Mouse (Mus musculus) CH12.LX (cell line): ENCODE results near the gene Acss1. TPM values are rescaled to one million over a fixed set of nuclear protein-coding genes. Genes with fewer than 3 reads are reported as not detected.

Experiments used
- DNase-seq: peaks from one replicate; pipeline ENCODE4 v3.0.0-alpha.2; 2013; ENCODE audit errors: extremely low read depth
- H3K27ac ChIP-seq: 2 replicates; pipeline ENCODE4 v1.5.1; 2012; ENCODE audit warnings: low read depth, mild to moderate bottlenecking, control low read depth, moderate library complexity; ENCODE audit not compliant: insufficient read depth
- H3K27me3 ChIP-seq: replicated peaks from 2 replicates; pipeline ENCODE3; 2012; ENCODE audit warnings: inconsistent platforms
- H3K36me3 ChIP-seq, 2 experiments: replicated peaks in 1 of 2; 2 replicates each; pipeline versions ENCODE3 to v1.6.1; 2012; ENCODE audit warnings: inconsistent platforms in 1 of 2, low read length in 1 of 2, mild to moderate bottlenecking in 1 of 2, mixed read lengths in 1 of 2, moderate library complexity in 1 of 2; ENCODE audit not compliant: control insufficient read depth in 1 of 2, insufficient read depth in 1 of 2
- H3K4me1 ChIP-seq, 2 experiments: 2 replicates each; pipeline ENCODE4 v1.6.1; 2012; ENCODE audit warnings: inconsistent platforms in 1 of 2, moderate library complexity in 1 of 2; ENCODE audit not compliant: insufficient read depth in 2 of 2, control insufficient read depth in 1 of 2
- H3K4me2 ChIP-seq: 2 replicates; pipeline ENCODE4 v1.6.1; 2012; ENCODE audit warnings: low read depth, mild to moderate bottlenecking, control low read depth; ENCODE audit not compliant: poor library complexity, insufficient read depth, severe bottlenecking
- H3K4me3 ChIP-seq, 3 experiments: fragments of 150-350 bp in 1 of 3; sonication (generic) in 1 of 3; replicated peaks in 1 of 3; 2 replicates each; pipeline versions ENCODE3 to v1.5.1; 2011 to 2012; ENCODE audit warnings: low read depth in 2 of 3, low read length in 2 of 3, mild to moderate bottlenecking in 2 of 3, moderate library complexity in 2 of 3, control low read depth in 1 of 3, improper control_type of control experiment in 1 of 3, inconsistent platforms in 1 of 3, mixed read lengths in 1 of 3; ENCODE audit not compliant: poor library complexity in 1 of 3
- H3K79me2 ChIP-seq: replicated peaks from 2 replicates; pipeline ENCODE4 v1.6.1; 2012; ENCODE audit warnings: mild to moderate bottlenecking, moderate library complexity; ENCODE audit not compliant: control insufficient read depth, poor library complexity, insufficient read depth, severe bottlenecking; ENCODE audit errors: extremely low read depth
- H3K9ac ChIP-seq: 2 replicates; pipeline ENCODE4 v1.6.1; 2012; ENCODE audit warnings: low read depth, mild to moderate bottlenecking, control low read depth, moderate library complexity; ENCODE audit not compliant: insufficient read depth
- H3K9me3 ChIP-seq: replicated peaks from 2 replicates; pipeline ENCODE3; 2012; ENCODE audit warnings: low read length, inconsistent platforms, mixed read lengths
- BHLHE40 ChIP-seq: IDR thresholded peaks from 2 replicates; pipeline ENCODE4 v1.6.1; 2011; ENCODE audit warnings: mild to moderate bottlenecking, low read depth, low read length, improper control_type of control experiment
- CHD1 ChIP-seq: IDR thresholded peaks from 2 replicates; pipeline ENCODE4 v1.6.1; 2012; ENCODE audit warnings: low read depth, low read length, improper control_type of control experiment, inconsistent platforms
- CTCF ChIP-seq, 2 experiments: IDR thresholded peaks in 1 of 2; conservative IDR thresholded peaks in 1 of 2; 2 replicates each; pipeline ENCODE4 v1.5.1; 2011 to 2012; ENCODE audit warnings: low read depth in 2 of 2, low read length in 2 of 2, improper control_type of control experiment in 1 of 2, inconsistent platforms in 1 of 2, mild to moderate bottlenecking in 1 of 2, moderate library complexity in 1 of 2
- ETS1 ChIP-seq: conservative IDR thresholded peaks from 2 replicates; pipeline ENCODE4 v1.6.1; 2012; ENCODE audit warnings: low read depth, mild to moderate bottlenecking, inconsistent platforms, low read length, improper control_type of control experiment, moderate library complexity
- MAFK ChIP-seq: IDR thresholded peaks from 2 replicates; pipeline ENCODE4 v1.6.1; 2011; ENCODE audit warnings: low read length, improper control_type of control experiment; ENCODE audit not compliant: insufficient replicate concordance
- MAX ChIP-seq: IDR thresholded peaks from 2 replicates; pipeline ENCODE4 v1.6.1; 2011; ENCODE audit warnings: low read length, improper control_type of control experiment
- MEF2A ChIP-seq: IDR thresholded peaks from 2 replicates; pipeline ENCODE4 v1.6.1; 2014; ENCODE audit warnings: low read depth, mild to moderate bottlenecking, inconsistent platforms, low read length, improper control_type of control experiment, borderline replicate concordance
- NELFE ChIP-seq: IDR thresholded peaks from 2 replicates; pipeline ENCODE4 v1.6.1; 2011; ENCODE audit warnings: low read depth, low read length, improper control_type of control experiment
- NRF1 ChIP-seq: IDR thresholded peaks from 2 replicates; pipeline ENCODE4 v1.6.1; 2014; ENCODE audit warnings: low read depth, mild to moderate bottlenecking, inconsistent platforms, low read length, improper control_type of control experiment, moderate library complexity
- PAX5 ChIP-seq: IDR thresholded peaks from 2 replicates; pipeline ENCODE4 v1.6.1; 2012; ENCODE audit warnings: low read length, inconsistent platforms, mixed read lengths
- RAD21 ChIP-seq: IDR thresholded peaks from 2 replicates; pipeline ENCODE4 v1.6.1; 2011; ENCODE audit warnings: low read depth, mild to moderate bottlenecking, low read length, improper control_type of control experiment, moderate library complexity
- SIN3A ChIP-seq: IDR thresholded peaks from 2 replicates; pipeline ENCODE4 v1.6.1; 2012; ENCODE audit warnings: low read length, improper control_type of control experiment, inconsistent platforms
- SMC3 ChIP-seq: IDR thresholded peaks from 2 replicates; pipeline ENCODE4 v1.6.1; 2011; ENCODE audit warnings: low read depth, low read length, improper control_type of control experiment
- TCF12 ChIP-seq: IDR thresholded peaks from 2 replicates; pipeline ENCODE4 v1.6.1; 2014; ENCODE audit warnings: low read depth, mild to moderate bottlenecking, inconsistent platforms, low read length, improper control_type of control experiment
- USF2 ChIP-seq: conservative IDR thresholded peaks from 2 replicates; pipeline ENCODE4 v1.6.1; 2011; ENCODE audit warnings: low read depth, low read length, improper control_type of control experiment
- ZC3H11A ChIP-seq: IDR thresholded peaks from 2 replicates; pipeline ENCODE4 v1.6.1; 2012; ENCODE audit warnings: low read depth, mild to moderate bottlenecking, inconsistent platforms, low read length, improper control_type of control experiment
- ZKSCAN1 ChIP-seq: IDR thresholded peaks from 2 replicates; pipeline ENCODE4 v1.6.1; 2012; ENCODE audit warnings: low read depth, inconsistent platforms, low read length, improper control_type of control experiment, borderline replicate concordance
- dilution Hi-C: fragments of 300-500 bp; cut with MboI; formaldehyde crosslinking; loops from 2 replicates; pipeline ENCODE4 v1.14.3; 2020; ENCODE audit warnings: low sequenced_read_pairs; ENCODE audit not compliant: extremely low pct_unique_long_range_greater_than_20kb, extremely low pct_ligation_motif_present
- in situ Hi-C: fragments of 300-500 bp; cut with MboI; formaldehyde crosslinking; loops from 3 replicates; pipeline ENCODE4 v1.14.3; 2019; ENCODE audit warnings: low sequenced_read_pairs, low pct_ligation_motif_present, low pct_unique_long_range_greater_than_20kb, mixed read lengths
- polyA plus RNA-seq: library from polyadenylated mRNA; unstranded; fragments of >175 nt; gene quantifications from 2 replicates; pipeline ENCODE4 v1.2.1, GENCODE M21; 2012; ENCODE audit warnings: low read depth; ENCODE audit not compliant: insufficient read length
- total RNA-seq, 2 experiments: library from RNA; depleted of rRNA; stranded (reverse); fragments of 300-350 nt in 1 of 2; fragments of >200 nt in 1 of 2; gene quantifications; 2 replicates each; pipeline ENCODE4 v1.2.3; 2012 to 2014

Gene Acss1
- total and polyA plus RNA-seq, 3 experiments: 0.39 to 1.7 (median 0.76) TPM

GRCm38 (mm10) chr2:150712167-150712674 lies 43.9 kb upstream of the Acss1 start:
- H3K4me2 ChIP-seq: no peak overlapping the region
- dilution Hi-C loops: no loop called here
- no peak overlapping the region for H3K9ac ChIP-seq
- no peaks in the 10 kb centered on the region for H3K9me3 ChIP-seq
- TF ChIP-seq CHD1 (no peak), NRF1 (no peak), USF2 (no peak)
- TF ChIP-seq, all 38 proteins: peak for 0
- Histone ChIP-seq H3K27ac (no peak overlapping the region), H3K4me3 (no peak overlapping the region), H3K4me1 (no peaks in the 10 kb centered on the region), H3K27me3 (peaks cover 60% of the 10 kb centered on the region), H3K36me3 (no peaks in the 10 kb centered on the region), H3K79me2 (no peaks in the 10 kb centered on the region)
- in situ Hi-C loops: no loop called here
- no peak for DNase-seq

- H3K9me3 ChIP-seq: peaks cover 3% of the 10 kb centered on the region
- no peak overlapping the region for H3K4me3 ChIP-seq
- in situ Hi-C loops (no loop called here), dilution Hi-C loops (no loop called here)
- no peak overlapping the region for H3K4me2 ChIP-seq
- H3K4me1 ChIP-seq: no peaks in the 10 kb centered on the region
- DNase-seq: no peak
- H3K27me3 ChIP-seq: peaks cover 89% of the 10 kb centered on the region
- no peak overlapping the region for H3K27ac ChIP-seq
- H3K9ac ChIP-seq: no peak overlapping the region
- no peaks in the 10 kb centered on the region for H3K36me3 ChIP-seq
- H3K79me2 ChIP-seq: no peaks in the 10 kb centered on the region
- TF ChIP-seq ZC3H11A (no peak), NRF1 (no peak), SIN3A (no peak), MEF2A (no peak), MAFK (no peak), MAX (no peak), CHD1 (no peak), BHLHE40 (no peak), ETS1 (no peak), RAD21 (no peak), CTCF (conservative IDR thresholded peaks at IDR 0.05 in 1 of 2, IDR thresholded peaks at IDR 0.05 in 1 of 2; ENCODE audit: low read depth in 2 of 2, low read length in 2 of 2) (no peak), USF2 (no peak), ZKSCAN1 (no peak), NELFE (no peak), PAX5 (no peak), SMC3 (no peak), TCF12 (no peak)
Observed at GRCm38 (mm10) chr2:150691481-150692170, 23.3 kb upstream of the Acss1 start.
